Mouse (Mus musculus): ENCODE data around the gene 2310034G01Rik.

DNA sequence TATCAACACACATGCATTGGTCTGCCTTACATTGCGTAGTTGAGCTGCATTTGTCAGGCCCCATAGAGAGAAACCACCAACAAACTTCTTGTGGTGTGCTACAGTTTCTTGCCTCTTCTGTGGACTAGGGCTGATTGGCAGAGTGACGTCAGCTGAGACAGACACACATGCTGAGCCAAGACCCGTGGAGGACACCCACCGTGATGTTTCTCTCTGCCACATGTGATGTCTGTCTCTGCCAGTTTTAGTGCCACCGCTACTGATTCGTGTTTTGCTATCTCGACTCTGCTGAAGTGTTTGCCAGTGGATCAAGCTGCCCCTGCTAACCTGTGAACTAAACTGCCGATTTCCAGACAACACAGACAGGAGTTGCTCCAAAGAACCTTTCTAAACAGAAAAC lies 12.0 kb upstream of the 2310034G01Rik start:
- no peak for TF ChIP-seq CTCF (IDR thresholded peaks at IDR 0.05; ENCODE audit: insufficient read depth, low read depth, low read length)
- no peak for TF ChIP-seq POLR2A (IDR thresholded peaks at IDR 0.05; ENCODE audit: insufficient read depth, low read depth, low read length)
